Mouse (Mus musculus) monocyte, adult 5-6 weeks (primary cell): Measurements from ENCODE around the gene Dnaja3. TPM values are rescaled to one million over a fixed set of nuclear protein-coding genes. Genes with fewer than 3 reads are reported as not detected.
"Not testable (repeated sequence)": the region's sequence is repeated elsewhere in the genome, so short reads cannot be mapped to it uniquely, and the experiment has no call there.

Source experiments
- ATAC-seq: fragments of 153-309, 156-312 bp; replicated peaks from 2 replicates; pipeline ENCODE4 v1.8.0; 2017; ENCODE audit warnings: mild to moderate bottlenecking; ENCODE audit not compliant: low TSS enrichment, insufficient number of reproducible peaks, severe bottlenecking, poor library complexity, low FRiP score
- total RNA-seq: library from RNA; stranded (forward); fragments of 200-1000, 200-491, 200-594 nt; gene quantifications from 3 replicates; pipeline ENCODE4 v1.2.3, GENCODE M21; 2017

The Dnaja3 gene
- total RNA-seq, 1 experiment from 2014 or later: 25.9 TPM

DNA sequence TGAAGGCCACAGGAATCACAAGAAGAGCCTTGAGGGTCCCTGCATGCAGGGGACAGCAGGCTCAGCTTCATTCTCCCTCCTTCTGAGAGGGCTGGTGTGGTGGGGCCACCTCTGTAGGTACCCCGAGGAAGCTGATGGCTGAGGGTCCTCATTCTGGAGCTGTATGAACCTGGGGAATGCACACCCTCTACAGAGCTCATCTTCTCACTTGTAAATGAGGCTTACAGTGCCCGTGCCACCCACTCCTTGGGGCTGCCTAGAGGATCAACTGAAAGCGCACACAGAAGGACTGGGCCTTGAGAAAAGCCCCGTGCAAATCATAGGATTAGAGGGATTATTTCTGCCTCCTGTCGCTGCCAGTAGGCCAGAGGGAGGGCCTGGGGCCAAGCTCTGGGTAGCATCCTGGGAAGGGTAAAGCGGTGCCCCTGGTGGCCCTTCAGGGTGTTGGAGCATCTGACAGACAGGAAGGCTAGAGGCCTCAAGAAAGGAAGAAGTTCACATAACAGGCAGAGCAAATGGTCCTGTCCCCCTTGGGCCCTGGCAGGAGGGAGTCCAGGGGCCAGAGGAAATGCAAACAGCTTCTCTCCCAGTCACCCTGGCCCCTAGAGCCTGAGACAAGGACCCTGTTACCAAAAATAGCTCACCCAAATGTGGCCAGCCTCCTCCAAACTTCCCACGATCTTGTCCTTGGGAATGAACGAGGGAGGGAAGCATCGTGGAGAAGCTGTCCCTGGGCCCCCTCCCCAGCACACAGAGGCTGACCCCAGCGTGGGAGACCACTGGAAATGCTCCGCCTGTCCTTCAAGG, 16.2 kb downstream of the Dnaja3 start:
- no peak for ATAC-seq

DNA sequence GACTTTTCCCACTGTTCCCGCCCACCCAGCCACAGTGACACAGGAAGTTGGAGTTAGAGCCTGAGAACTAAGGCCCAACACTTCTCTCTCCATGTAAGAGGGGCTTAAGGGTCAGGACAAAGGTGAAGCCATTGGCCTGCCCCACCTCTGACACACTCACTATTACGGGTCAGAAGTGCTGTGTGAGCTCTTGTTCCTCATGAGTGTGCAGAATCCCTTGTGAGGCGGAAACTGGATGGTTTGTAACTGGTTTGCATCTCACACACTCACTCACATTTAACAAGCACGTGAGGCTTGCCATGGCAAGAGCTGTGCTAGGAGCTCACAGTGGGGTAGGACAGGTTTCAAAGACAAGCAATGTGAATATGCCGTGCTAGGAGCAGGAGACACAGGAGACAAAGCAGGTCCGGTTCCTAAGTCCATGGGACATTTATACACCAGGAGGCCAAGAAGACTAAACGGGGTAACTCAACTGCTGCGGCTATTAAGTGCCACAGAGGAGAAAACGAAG, 16.8 kb downstream of the Dnaja3 start:
- no peak for ATAC-seq

DNA sequence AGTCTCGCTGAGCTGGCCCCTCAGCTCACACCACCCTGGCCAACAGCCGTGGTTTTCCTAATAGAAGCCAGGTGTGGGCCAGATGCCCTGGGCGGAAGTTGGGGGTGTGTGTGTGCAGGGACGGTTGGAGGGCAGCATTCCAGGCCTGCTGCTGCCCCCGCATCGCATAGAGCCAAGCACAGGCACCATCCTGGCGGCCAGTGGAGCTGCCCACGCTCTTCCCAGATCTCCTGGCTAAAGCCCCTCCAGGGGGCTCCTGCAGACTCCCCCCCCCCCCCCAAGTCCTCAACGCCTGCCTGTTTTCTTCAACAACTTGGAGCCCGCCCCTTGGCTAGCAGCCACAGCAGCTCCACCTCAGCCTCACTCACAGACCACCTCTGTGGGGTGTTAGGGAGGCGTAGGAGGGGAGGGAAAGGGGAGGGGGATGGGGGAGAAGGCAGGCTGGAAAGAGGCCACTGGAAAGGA, 19.0 kb downstream of the Dnaja3 start:
- no peak for ATAC-seq

DNA sequence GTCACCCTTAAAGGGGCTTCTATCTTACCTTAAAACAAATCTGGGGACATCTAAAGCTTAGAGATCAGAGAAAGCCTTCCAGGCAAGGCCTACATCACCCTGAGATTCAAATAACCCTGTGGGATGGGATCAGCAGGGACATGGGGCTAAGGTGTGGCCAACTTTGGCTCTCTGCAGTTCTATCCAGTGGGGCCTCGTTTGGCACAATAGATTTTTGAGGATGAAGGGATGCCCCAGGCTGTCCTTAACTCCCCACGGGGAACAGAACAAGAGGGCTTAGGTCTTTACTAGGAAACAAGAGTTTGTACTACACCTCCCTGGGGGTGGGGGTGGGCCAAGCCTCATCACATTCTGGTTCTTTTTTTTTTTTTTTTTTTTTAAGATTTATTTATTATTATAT, 19.5 kb downstream of the Dnaja3 start:
- ATAC-seq: no peak

DNA sequence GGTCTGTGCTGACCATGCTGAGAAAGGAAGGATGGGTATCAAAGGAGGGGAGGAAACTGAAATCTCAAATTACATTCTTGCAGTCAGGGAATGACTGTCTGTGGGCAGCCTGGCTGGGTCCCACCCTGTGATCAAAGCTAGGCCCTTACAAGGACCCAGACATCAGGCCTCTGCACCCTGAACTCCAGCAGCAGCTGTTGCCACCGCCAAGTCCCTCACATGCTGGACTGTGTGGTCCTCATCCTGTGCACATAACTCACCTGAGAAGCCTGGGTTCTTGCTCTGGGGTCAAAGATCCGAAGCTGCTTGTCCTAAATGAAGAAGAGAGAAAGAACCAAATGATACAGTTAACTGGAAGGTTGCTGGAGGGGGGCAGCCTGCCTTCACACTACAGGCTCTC, 21.8 kb downstream of the Dnaja3 start:
- no peak for ATAC-seq

DNA sequence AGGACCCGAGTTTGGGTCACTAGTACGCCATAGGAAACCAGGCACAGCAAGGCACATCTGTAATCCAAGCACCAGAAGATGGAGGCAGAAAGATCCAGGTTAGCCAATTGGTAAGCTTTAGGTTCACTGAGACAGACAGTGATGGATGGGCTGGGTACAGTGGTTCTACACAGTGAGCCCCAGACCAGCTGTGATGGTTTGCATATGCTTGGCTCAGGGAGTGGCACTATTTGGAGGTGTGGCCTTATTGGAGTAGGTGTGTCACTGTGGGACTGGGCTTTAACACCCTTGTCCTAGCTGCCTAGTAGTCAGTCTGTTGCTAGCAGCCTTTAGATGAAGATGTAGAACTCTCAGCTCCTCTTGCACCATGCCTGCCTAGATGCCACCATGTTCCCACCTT, 24.0 kb downstream of the Dnaja3 start:
- no peak for ATAC-seq

DNA sequence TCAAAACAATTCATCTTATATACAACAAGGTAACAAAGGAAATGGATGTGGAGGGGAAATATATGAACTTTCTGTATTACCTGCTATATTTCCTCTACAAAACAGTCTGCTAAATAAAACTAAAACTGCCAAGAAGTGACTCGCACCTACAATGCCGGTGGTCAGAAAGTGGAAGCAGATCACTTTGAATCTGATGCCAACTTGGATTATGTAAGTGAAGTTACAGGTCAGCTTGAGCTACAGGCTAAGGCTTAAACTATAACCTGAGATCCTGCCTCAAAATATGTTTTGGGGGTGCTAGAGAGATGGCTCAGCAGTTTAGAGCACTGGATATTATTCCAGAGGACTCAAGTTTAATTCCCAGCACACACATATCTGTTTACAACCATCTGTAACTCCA, 25.9 kb downstream of the Dnaja3 start:
- no peak for ATAC-seq

DNA sequence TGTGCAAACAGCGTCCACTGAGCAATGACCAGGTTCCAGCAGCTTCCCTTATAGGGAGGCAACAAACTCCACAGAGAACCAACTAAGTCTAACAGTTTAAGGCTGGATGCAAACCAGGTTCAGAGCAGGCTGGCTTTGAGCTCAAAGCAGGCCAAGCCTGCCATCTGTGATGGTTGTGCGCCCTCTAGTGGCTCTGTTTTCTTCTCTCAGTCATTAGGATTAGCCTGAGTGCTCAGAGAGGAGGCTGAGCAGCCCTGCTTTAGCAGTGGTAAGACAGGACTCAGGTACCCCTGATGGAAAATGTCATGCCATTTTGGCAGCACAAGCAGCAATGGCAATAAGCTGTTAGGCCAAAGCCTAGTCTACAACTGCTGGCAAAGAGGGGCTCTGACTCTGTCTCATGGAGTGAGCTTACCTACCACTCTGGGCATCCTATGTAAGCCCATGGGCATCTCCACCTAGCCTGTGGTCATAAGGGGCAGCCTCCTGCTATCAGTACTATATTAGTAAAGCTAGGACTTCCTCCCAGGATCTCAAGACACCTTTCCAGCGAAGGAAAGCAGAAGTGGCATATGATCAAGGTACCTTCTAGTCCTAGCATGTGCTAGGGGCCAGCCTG, 27.5 kb downstream of the Dnaja3 start:
- ATAC-seq: peak; percentile 87

DNA sequence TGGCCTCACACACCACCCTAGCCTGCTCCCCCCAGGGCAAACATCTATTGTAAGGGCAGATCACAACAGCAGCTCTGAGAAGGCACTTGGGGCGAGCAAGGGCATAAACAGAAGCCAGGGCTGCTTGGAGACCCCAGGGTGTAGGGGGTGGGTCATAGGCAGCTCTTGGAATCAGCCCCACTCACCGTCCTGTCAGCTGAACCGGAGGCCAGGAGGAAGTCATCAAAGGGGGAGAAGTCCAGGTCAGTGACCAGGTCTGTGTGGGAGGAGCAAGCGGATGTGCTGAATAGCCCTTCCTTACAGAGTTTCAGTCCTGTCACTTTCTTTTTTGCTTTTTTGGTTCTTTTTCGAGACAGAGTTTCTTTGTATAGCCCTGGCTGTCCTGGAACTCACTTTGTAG, 30.5 kb downstream of the Dnaja3 start:
- ATAC-seq: no peak

DNA sequence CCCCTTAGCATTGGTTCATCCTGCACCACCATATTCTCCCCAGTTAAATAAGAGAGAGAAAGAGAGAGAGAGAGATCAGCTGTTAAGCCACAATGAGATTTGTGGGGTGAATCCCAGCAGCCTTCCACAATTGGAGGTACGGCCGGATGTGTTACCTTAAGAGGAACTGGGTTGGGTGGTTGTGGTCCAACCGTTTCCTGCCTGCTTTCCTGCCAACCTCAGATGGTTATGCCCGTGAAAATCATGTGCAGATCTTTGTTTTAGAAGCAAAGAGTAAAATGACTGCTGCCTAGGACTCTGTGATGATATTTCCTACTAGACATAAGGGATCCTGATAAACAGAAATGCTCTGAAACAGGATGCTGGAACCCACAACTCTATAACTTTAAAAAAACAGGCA, 34.3 kb downstream of the Dnaja3 start:
- ATAC-seq: peak; percentile 54

DNA sequence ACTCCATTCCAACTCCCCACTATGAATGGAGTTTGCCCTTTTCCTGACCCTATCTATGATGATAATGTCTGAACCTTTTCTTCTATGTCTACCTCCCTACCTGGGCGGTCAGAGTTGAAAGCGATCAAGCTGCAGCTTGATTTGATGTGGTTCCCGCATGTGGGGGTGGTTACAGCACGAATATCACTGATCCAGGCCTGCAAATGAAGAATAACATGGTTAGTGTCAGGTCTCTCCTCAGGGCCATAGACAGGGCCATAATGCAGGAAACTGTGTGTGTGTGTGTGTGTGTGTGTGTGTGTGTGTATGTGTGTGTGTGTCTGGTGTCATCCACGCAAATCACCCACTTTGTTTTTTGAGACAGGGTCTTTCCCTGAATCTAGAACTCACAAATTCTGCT, 37.0 kb downstream of the Dnaja3 start:
- no peak for ATAC-seq

DNA sequence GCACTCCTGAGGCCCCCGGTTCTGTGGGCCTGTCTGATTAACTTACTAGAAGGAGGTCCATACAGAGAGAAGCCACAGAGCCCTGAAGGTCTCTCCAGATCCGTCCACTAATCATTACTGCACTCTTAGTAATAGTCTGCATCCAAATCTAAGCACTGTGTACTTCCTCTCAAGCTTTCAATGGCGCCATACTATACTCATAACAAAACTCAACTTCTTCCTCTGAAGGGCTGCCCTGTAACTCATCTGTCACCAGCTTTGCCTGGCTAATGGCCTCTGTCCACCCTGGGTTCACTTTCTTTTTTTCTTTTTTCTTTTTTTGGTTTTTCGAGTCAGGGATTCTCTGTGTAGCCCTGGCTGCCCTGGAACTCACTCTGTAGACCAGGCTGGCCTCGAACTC, 38.3 kb downstream of the Dnaja3 start:
- 0 out of 2 replicates have a peak, but pooled peaks have one; percentile 15 for ATAC-seq

DNA sequence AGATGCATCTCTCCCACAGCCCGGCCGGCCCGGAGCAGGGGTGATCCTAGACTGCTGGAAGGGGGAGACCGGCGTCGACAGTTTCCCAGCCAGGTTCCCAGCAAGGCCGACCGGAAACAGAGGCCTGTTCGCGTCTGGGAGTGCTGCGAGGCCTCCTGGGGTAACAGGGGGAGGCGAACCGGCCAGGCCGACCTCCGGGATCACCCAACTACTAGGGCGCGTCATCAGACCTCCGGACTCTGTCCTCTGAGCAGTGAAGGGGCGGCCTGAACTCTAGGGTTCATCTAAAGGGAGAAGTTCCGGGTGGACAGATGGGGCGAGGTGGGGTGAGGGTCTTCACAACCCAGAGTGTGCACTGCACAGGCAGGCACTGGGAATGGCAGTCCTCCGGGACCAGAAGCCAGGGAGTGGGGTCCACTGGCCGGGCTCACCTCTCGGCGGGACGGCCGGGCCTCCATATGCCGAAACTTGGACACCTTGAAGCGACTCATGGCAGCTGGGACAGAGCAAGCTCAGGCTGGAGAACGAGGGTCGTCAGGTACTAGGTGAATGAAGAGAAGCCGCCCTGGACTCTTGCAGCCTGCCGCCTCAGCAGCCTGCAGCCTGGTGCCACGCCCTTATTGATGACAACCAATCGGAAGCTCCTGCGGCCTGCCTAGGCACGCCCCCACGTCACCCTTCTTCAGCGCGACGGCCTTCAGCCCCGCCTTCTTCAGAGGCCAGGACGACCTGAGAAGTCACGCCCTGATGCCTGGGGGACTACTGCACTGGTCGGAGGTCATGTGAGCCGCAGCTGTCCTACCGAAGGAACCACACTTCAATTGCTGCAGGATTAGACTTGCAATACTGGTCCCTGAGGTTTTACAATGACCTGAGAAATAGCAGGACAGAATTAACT, 39.6 kb downstream of the Dnaja3 start, which contains the start of gene Coro7:
Coro7 (minus strand) TSS at position 657 of the 898 bp plus-strand sequence.
- peak; percentile 91 for ATAC-seq

DNA sequence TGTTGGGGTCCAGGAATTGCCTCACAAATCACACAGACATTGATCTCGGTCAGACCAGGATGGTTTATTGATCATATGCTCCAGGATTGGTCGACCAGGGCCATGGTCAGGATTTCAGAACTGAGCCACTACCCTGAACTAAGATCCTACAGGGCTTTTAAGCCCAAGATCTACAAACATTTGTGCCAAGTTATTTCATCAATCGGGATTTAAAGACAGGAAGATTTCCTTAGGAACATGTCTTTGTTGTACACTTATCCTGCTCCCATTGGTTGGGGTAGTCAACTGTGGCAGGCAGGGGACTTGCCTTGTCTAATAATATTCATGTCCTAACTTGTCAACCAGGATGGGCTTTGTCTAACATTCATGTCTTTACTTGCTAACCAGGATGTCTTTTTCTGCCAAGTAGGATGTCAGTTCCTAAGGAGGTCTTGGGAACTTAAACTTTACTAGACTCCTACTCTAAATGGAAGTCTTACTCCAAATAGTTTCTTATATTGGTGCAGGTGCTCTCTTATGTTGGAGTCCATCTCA, 41.2 kb downstream of the Dnaja3 start:
- ATAC-seq: not testable (repeated sequence)

DNA sequence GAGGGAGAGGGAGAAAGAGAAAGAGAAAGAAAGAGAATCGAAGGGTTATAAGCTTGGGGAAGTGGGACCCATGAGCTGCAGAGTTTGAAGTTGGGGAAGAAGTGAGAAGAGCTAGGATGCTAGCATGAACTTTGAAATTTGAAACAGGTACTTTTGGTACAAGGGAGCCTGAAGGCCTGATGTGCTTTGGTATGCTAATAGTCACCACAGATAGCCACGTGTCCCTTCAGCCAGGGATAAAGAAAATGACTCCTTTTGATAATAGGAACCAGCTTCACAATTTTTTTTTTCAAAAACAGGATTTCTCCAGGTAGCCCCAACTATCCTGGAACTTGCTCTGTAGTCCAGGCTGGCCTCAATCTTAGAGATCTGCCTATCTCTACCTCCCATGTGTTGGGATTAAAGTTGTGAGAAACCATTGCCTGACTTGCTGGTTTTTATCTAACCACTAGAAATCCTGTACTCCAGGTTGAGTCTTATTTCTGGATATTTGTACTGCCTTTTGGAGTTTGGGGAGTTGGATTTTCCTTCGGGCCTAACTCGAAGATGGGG, 42.9 kb downstream of the Dnaja3 start:
- no peak for ATAC-seq

DNA sequence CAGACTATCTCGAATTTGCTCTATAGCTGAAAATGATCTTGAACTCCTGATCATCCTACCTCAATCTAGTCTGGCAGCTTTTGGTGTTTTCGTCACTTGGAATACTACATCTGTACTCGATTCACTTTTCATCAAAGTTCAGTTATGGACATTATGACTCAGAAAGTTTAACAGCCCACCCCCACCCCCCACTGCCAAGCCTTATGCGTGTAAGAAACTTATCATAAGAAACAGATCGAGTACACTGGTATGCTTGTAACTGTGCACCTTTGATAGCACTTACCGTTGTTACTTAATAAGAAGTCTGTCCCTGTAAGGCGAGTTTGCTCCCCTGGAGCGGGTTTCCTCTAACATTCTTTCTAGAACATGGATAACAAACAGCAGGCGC, 43.4 kb downstream of the Dnaja3 start:
- no peak for ATAC-seq

DNA sequence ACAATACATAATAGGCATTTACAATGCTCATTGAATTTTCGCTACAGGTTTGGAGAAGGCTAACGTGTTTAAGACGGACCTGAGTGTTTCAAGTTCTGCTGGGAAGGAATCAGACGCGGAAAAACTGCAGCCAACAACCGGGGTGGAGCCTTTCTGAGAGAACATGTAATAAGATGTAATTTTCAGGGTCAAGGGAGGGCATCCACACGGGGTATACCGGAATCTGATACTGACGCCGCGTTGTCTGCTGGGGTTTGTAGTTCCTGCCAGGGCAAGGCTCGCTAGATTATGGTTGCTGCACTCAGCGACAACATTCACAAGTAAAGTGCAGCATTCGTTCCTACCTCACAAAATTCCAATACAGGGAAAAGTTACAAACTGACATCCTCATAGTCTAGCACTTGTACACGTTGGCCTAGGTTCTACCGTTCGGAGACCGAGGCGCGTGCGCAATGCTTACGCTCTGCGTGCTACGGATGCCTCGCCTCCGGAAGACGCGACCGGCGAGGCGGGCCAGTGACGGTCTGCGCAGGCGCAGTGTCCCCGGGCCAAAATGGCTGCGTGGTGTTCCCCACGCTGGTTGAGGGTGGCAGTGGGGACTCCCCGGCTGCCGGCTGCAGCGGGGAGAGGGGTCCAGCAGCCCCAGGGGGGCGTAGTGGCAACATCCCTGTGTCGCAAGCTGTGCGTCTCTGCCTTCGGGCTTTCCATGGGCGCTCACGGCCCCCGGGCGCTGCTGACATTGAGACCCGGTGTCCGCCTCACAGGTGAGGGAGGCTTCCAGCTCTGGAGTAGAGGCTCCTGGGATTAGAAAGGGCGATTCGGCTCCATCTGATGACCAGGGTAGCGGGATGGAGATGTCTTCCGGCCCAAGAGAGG, 44.0 kb downstream of the Dnaja3 start:
- ATAC-seq: peak; percentile 79

DNA sequence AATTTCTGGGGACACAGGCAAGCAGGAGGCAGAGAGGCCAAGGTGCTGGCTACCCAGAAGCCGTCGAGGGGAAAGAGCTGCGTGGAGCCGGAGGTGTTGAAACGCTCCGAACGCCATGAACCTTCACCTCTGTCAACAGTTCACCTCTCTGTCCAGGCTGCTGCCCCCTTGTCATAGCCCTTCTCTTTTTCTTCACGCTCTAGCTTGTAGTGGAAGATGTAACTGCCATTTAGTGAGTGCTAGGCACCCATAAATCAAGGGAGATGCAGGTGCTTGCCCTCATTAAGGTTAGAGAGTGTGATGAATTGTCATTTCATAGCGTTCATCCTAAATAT, 44.6 kb downstream of the Dnaja3 start:
- no peak for ATAC-seq
